Mouse (Mus musculus) ES-CJ7 (cell line): ENCODE measurements around the gene Ccdc62.

Source experiments
- DNase-seq: peaks from one replicate; pipeline ENCODE4 v3.0.0; 2011; ENCODE audit warnings: low read depth, low spot score

Gene Ccdc62

GRCm38 (mm10) chr5:123930508-123930989 is at the start of gene Ccdc62:
Gene Ccdc62, plus strand, starts transcription at chr5:123930679.
- peak; percentile 98 for DNase-seq

GRCm38 (mm10) chr5:123880778-123881177 is 49.7 kb upstream of the Ccdc62 start:
- DNase-seq, result peak; percentile 66

- no peak for DNase-seq
Measured at GRCm38 (mm10) chr5:123883891-123884290, 46.6 kb upstream of the Ccdc62 start.

GRCm38 (mm10) chr5:123884332-123884731 is 46.1 kb upstream of the Ccdc62 start:
- DNase-seq, result no peak

- DNase-seq, result no peak
Measured at GRCm38 (mm10) chr5:123886365-123886764, 44.1 kb upstream of the Ccdc62 start.

- DNase-seq, result no peak
Measured at GRCm38 (mm10) chr5:123890312-123890711, 40.2 kb upstream of the Ccdc62 start.

GRCm38 (mm10) chr5:123890987-123891386 is 39.5 kb upstream of the Ccdc62 start:
- DNase-seq, result no peak

- peak; percentile 51 for DNase-seq
Measured at GRCm38 (mm10) chr5:123891669-123892068, 38.8 kb upstream of the Ccdc62 start.

- no peak for DNase-seq
Measured at GRCm38 (mm10) chr5:123893520-123893919, 37.0 kb upstream of the Ccdc62 start.

GRCm38 (mm10) chr5:123896395-123896794 is 34.1 kb upstream of the Ccdc62 start:
- DNase-seq, result no peak

GRCm38 (mm10) chr5:123897352-123897751 is 33.1 kb upstream of the Ccdc62 start:
- DNase-seq, result no peak

- peak; percentile 45 for DNase-seq
Measured at GRCm38 (mm10) chr5:123904059-123904672, 26.3 kb upstream of the Ccdc62 start.

- DNase-seq, result no peak
Measured at GRCm38 (mm10) chr5:123906146-123906975, 24.1 kb upstream of the Ccdc62 start.

- peak; percentile 96 for DNase-seq
Measured at GRCm38 (mm10) chr5:123906976-123907630, 23.4 kb upstream of the Ccdc62 start, which contains the start of gene Denr. Gene Denr, plus strand, starts transcription at chr5:123907175.

- DNase-seq, result no peak
Measured at GRCm38 (mm10) chr5:123907631-123907977, 22.9 kb upstream of the Ccdc62 start.

GRCm38 (mm10) chr5:123914852-123915251 is 15.6 kb upstream of the Ccdc62 start:
- no peak for DNase-seq

- DNase-seq, result no peak
Measured at GRCm38 (mm10) chr5:123922112-123922511, 8.4 kb upstream of the Ccdc62 start.

- no peak for DNase-seq
Measured at GRCm38 (mm10) chr5:123927118-123927517, 3.4 kb upstream of the Ccdc62 start, which contains the start of gene Gm43518. Gene Gm43518, plus strand, starts transcription at chr5:123927418.

GRCm38 (mm10) chr5:123931131-123931530 is 652 bp downstream of the Ccdc62 start:
- DNase-seq, result no peak

GRCm38 (mm10) chr5:123932927-123933326 is 2.4 kb downstream of the Ccdc62 start:
- DNase-seq, result no peak

- DNase-seq, result peak; percentile 33
Measured at GRCm38 (mm10) chr5:123933556-123933955, 3.1 kb downstream of the Ccdc62 start.

- DNase-seq, result peak; percentile 83
Measured at GRCm38 (mm10) chr5:123933957-123934591, 3.6 kb downstream of the Ccdc62 start.
